Mouse (Mus musculus) urinary bladder, postnatal 10 days (tissue): Measurements from ENCODE around the gene Gnat1.

Source experiments
- DNase-seq: peaks from one replicate; pipeline ENCODE4 v3.0.0; 2022; ENCODE audit warnings: low spot score

Gene Gnat1

GRCm38 (mm10) chr9:107674609-107675429 is 4.7 kb downstream of the Gnat1 start:
- no peak for DNase-seq

- no peak for DNase-seq
Observed at GRCm38 (mm10) chr9:107670259-107670658, 9.3 kb downstream of the Gnat1 start.

GRCm38 (mm10) chr9:107669480-107669945 is 10.0 kb downstream of the Gnat1 start, which contains the start of gene Slc38a3:
TSS of gene Slc38a3 (minus strand) at chr9:107669530.
- DNase-seq, result no peak

- DNase-seq, result no peak
Observed at GRCm38 (mm10) chr9:107668916-107669315, 10.6 kb downstream of the Gnat1 start.

GRCm38 (mm10) chr9:107668011-107668410 is 11.5 kb downstream of the Gnat1 start:
- no peak for DNase-seq

- no peak for DNase-seq
Observed at GRCm38 (mm10) chr9:107667219-107667618, 12.3 kb downstream of the Gnat1 start.

- DNase-seq, result no peak
Observed at GRCm38 (mm10) chr9:107666751-107667205, 12.7 kb downstream of the Gnat1 start.

- DNase-seq, result no peak
Observed at GRCm38 (mm10) chr9:107665308-107665707, 14.2 kb downstream of the Gnat1 start.

GRCm38 (mm10) chr9:107663525-107663924 is 16.0 kb downstream of the Gnat1 start:
- no peak for DNase-seq

- DNase-seq, result no peak
Observed at GRCm38 (mm10) chr9:107662342-107662741, 17.2 kb downstream of the Gnat1 start.

GRCm38 (mm10) chr9:107660777-107661176 is 18.7 kb downstream of the Gnat1 start:
- DNase-seq, result no peak

- no peak for DNase-seq
Observed at GRCm38 (mm10) chr9:107659961-107660360, 19.6 kb downstream of the Gnat1 start.

- DNase-seq, result no peak
Observed at GRCm38 (mm10) chr9:107659551-107659950, 20.0 kb downstream of the Gnat1 start.

GRCm38 (mm10) chr9:107658096-107658495 is 21.4 kb downstream of the Gnat1 start:
- no peak for DNase-seq

- no peak for DNase-seq
Observed at GRCm38 (mm10) chr9:107657144-107657543, 22.4 kb downstream of the Gnat1 start.

GRCm38 (mm10) chr9:107654585-107654984 is 24.9 kb downstream of the Gnat1 start:
- no peak for DNase-seq

GRCm38 (mm10) chr9:107653474-107653873 is 26.0 kb downstream of the Gnat1 start:
- DNase-seq, result no peak

- DNase-seq, result no peak
Observed at GRCm38 (mm10) chr9:107650708-107651481, 28.6 kb downstream of the Gnat1 start.

- no peak for DNase-seq
Observed at GRCm38 (mm10) chr9:107650225-107650624, 29.3 kb downstream of the Gnat1 start.

- DNase-seq, result no peak
Observed at GRCm38 (mm10) chr9:107648767-107649166, 30.7 kb downstream of the Gnat1 start.

GRCm38 (mm10) chr9:107646975-107647374 is 32.5 kb downstream of the Gnat1 start:
- DNase-seq, result no peak

- no peak for DNase-seq
Observed at GRCm38 (mm10) chr9:107645577-107645976, 33.9 kb downstream of the Gnat1 start.

GRCm38 (mm10) chr9:107645153-107645510 is 34.4 kb downstream of the Gnat1 start:
- DNase-seq, result no peak
